Mouse (Mus musculus) lung, embryonic 16.5 days (tissue): Measurements from ENCODE around the gene Fam83g. TPM values are rescaled to one million over a fixed set of nuclear protein-coding genes. Genes with fewer than 3 reads are reported as not detected.
A peak's percentile ranks its signal among the peaks of the same experiment; 100 is the strongest.

Source experiments
- ATAC-seq: fragments of 200-750 bp; cut with Nextera tagmentation; 2 replicates; pipeline ENCODE4 v1.8.0; 2017; ENCODE audit warnings: low read depth, mild to moderate bottlenecking, moderate library complexity
- H3K27ac ChIP-seq: fragments of 300-500 bp; sonication (generic); 2 replicates; pipeline ENCODE4 v1.5.1; 2014; ENCODE audit warnings: mild to moderate bottlenecking, control low read depth, low read length
- H3K27me3 ChIP-seq: fragments of 300-500 bp; sonication (generic); 2 replicates; pipeline ENCODE4 v1.6.1; 2014; ENCODE audit warnings: low read depth, low read length, mixed read lengths; ENCODE audit not compliant: control insufficient read depth, insufficient read depth
- H3K36me3 ChIP-seq: fragments of 300-500 bp; sonication (generic); 2 replicates; pipeline ENCODE4 v1.6.1; 2014; ENCODE audit warnings: low read length; ENCODE audit not compliant: control insufficient read depth, insufficient read depth
- H3K4me1 ChIP-seq: fragments of 300-500 bp; sonication (generic); replicated peaks from 2 replicates; pipeline ENCODE4 v1.6.1; 2014; ENCODE audit warnings: low read length, mixed read lengths; ENCODE audit not compliant: control insufficient read depth, insufficient read depth
- H3K4me2 ChIP-seq: fragments of 300-500 bp; sonication (generic); 2 replicates; pipeline ENCODE4 v1.6.1; 2014; ENCODE audit warnings: low read depth, low read length, control low read depth
- H3K4me3 ChIP-seq: fragments of 300-500 bp; sonication (generic); 2 replicates; pipeline ENCODE4 v1.5.1; 2014; ENCODE audit warnings: mild to moderate bottlenecking, low read length, control low read depth
- H3K9ac ChIP-seq: fragments of 300-500 bp; sonication (generic); 2 replicates; pipeline ENCODE4 v1.6.1; 2014; ENCODE audit warnings: low read length, control low read depth
- H3K9me3 ChIP-seq: fragments of 300-500 bp; sonication (generic); 2 replicates; pipeline ENCODE4 v1.6.1; 2016; ENCODE audit warnings: low read length; ENCODE audit not compliant: control insufficient read depth
- WGBS: fragments of 180-500 bp; shearing (Covaris S2); extraction: QIAGEN DNeasy Blood & Tissue Kit; methylation state at CpG from one replicate; pipeline ENCODE4 v1.1.7; 2014; 5-methylcytosine and 5-hydroxymethylcytosine counted together
- polyA plus RNA-seq: library from polyadenylated mRNA; unstranded; fragments of >200 nt; fragmentation: Nextera tagmentation; extraction: Ambion mirVana; gene quantifications from 2 replicates; pipeline ENCODE4 v1.2.1, GENCODE M21; 2015

The Fam83g gene
- polyA plus RNA-seq, 1 experiment from 2014 or later: 2.2 TPM

GRCm38 (mm10) chr11:61649626-61650025, 34.3 kb upstream of the Fam83g start:
- Histone ChIP-seq H3K36me3 (no peaks in the 10 kb centered on the region), H3K9me3 (no peaks in the 10 kb centered on the region), H3K4me3 (no peak overlapping the region), H3K4me2 (no peak overlapping the region), H3K9ac (no peak overlapping the region), H3K27me3 (no peaks in the 10 kb centered on the region), H3K4me1 (no peaks in the 10 kb centered on the region), H3K27ac (no peak overlapping the region)
- WGBS: 75% methylated on average over 4 of the region's 4 CpGs
- ATAC-seq: no peak

GRCm38 (mm10) chr11:61650470-61651265, 33.2 kb upstream of the Fam83g start:
- Histone ChIP-seq H3K27ac (no peak overlapping the region), H3K9ac (no peak overlapping the region), H3K9me3 (no peaks in the 10 kb centered on the region), H3K36me3 (no peaks in the 10 kb centered on the region), H3K27me3 (no peaks in the 10 kb centered on the region), H3K4me2 (no peak overlapping the region), H3K4me3 (no peak overlapping the region), H3K4me1 (no peaks in the 10 kb centered on the region)
- WGBS: 78% methylated on average over 9 of the region's 9 CpGs
- ATAC-seq: no peak

DNA sequence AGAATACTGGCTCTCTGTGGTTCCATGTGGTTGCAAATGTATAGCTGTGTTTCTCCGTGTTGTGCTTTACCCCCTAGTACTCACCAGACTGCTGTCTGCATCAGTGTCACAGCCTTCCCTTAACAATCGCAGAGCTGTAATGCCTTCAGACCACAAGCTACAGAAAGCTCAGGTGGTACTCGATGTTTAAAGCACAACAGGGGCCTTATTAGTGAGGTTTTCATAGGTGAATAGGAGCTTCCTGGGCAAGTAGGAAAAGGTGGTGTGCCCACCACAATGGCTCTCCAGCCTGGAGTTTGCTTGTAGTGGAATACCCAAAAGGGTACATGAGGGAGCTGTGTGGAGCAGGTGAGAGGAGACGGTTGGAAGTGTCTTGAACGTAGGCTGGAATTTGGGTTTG, 31.7 kb upstream of the Fam83g start:
- Histone ChIP-seq H3K9ac (no peak overlapping the region), H3K27ac (peak overlapping the region; percentile 44; the same call in 1 of the 2 replicates), H3K4me2 (no peak overlapping the region), H3K9me3 (no peaks in the 10 kb centered on the region), H3K4me1 (no peaks in the 10 kb centered on the region), H3K4me3 (no peak overlapping the region), H3K36me3 (no peaks in the 10 kb centered on the region), H3K27me3 (no peaks in the 10 kb centered on the region)
- ATAC-seq: no peak
- 87% methylated on average over 5 of the region's 5 CpGs for WGBS

GRCm38 (mm10) chr11:61652686-61653447, 31.0 kb upstream of the Fam83g start, which contains the start of gene Grap:
Grap (plus strand) TSS chr11:61653265.
- ATAC-seq: peak; percentile 69
- WGBS: 38% methylated on average over 10 of the region's 10 CpGs
- Histone ChIP-seq H3K27me3 (no peaks in the 10 kb centered on the region), H3K9ac (peak within 1 kb of the TSS; percentile 60), H3K4me1 (no peaks in the 10 kb centered on the region), H3K27ac (peak within 1 kb of the TSS; percentile 44), H3K9me3 (no peaks in the 10 kb centered on the region), H3K4me3 (peak within 1 kb of the TSS; percentile 49), H3K36me3 (no peaks in the 10 kb centered on the region), H3K4me2 (peak within 1 kb of the TSS; percentile 51)

GRCm38 (mm10) chr11:61653568-61653967, 30.3 kb upstream of the Fam83g start:
- Histone ChIP-seq H3K9ac (peak overlapping the region; percentile 60), H3K9me3 (no peaks in the 10 kb centered on the region), H3K27ac (peak overlapping the region; percentile 44), H3K27me3 (no peaks in the 10 kb centered on the region), H3K4me1 (no peaks in the 10 kb centered on the region), H3K36me3 (no peaks in the 10 kb centered on the region), H3K4me2 (peak overlapping the region; percentile 51), H3K4me3 (peak overlapping the region; percentile 49)
- WGBS: 58% methylated on average over 2 of the region's 2 CpGs
- ATAC-seq: no peak

DNA sequence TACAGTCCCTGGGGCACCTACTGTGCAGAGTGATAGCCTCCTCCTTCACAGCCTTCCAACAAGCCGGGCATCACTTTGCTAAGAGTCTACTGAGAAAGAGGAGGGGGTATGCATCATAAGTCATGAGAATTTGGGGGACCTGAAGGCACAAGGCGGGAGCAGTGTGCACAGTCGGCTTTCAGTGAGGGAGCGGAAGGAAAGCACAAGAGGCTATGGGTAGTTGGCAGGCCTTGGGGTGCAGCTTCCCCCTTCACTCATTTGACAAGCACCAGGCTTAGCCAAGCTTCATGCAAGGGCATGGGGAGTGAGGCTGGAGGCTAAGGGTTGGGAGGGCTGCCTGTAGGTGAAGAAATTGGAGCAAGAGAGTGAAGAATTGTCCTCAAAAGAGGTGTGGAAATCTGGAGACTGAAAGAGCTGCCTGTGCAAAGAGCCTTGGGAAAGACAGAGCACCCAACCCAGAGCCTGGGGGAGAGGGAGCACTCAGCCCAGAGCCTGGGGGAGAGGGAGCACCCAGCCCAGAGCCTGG, 29.0 kb upstream of the Fam83g start:
- no peak for ATAC-seq
- peak overlapping the region; percentile 44; the same call in 1 of the 2 replicates for H3K9ac ChIP-seq
- H3K36me3 ChIP-seq: no peaks in the 10 kb centered on the region
- no peak overlapping the region for H3K27ac ChIP-seq
- H3K4me1 ChIP-seq: no peaks in the 10 kb centered on the region
- peak overlapping the region; percentile 51 for H3K4me2 ChIP-seq
- H3K27me3 ChIP-seq: no peaks in the 10 kb centered on the region
- H3K9me3 ChIP-seq: no peaks in the 10 kb centered on the region
- 74% methylated on average over 4 of the region's 4 CpGs for WGBS
- H3K4me3 ChIP-seq: peak overlapping the region; percentile 49

- WGBS: 59% methylated on average over 4 of the region's 4 CpGs
- no peaks in the 10 kb centered on the region for H3K27me3 ChIP-seq
- no peak overlapping the region for H3K4me3 ChIP-seq
- H3K9me3 ChIP-seq: no peaks in the 10 kb centered on the region
- H3K9ac ChIP-seq: no peak overlapping the region
- no peak overlapping the region for H3K27ac ChIP-seq
- no peak for ATAC-seq
- no peaks in the 10 kb centered on the region for H3K4me1 ChIP-seq
- peak overlapping the region; percentile 51 for H3K4me2 ChIP-seq
- H3K36me3 ChIP-seq: no peaks in the 10 kb centered on the region
Measured at GRCm38 (mm10) chr11:61655649-61656048, 28.2 kb upstream of the Fam83g start.

DNA sequence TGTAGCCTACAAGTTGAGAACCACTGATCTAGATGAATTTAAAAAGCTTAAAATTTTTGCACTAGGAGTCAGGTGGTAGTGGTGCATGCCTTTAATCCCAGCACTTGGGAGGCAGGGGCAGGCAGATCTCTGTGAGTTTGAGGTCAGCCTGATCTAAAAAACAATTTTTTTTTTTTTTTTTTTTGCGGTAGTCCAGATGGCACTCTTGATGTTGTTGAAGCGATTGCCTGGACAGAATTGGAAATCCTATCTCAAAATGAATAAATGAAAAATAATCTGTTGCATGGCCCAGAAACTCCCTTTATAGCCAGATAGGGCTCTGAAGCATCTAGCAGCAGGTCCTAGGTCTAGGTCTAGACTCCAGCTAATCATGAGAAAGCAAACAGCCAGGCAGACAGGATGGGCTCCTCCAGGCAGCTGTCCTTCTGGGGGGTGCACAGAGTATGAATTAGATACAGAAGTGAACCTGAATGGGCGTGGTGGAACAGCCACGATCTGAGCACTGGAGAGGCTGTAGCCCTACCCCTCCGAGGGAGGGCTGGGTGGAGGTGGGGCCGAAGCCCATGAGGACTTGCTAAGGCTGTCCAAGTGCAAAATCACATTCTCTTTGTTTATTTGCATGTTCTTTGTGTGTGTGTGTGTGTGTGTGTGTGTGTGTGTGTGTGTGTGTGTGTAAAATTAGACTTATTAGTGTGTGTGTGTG, 27.6 kb upstream of the Fam83g start:
- no peak overlapping the region for H3K4me3 ChIP-seq
- no peaks in the 10 kb centered on the region for H3K36me3 ChIP-seq
- ATAC-seq: no peak
- 53% methylated on average over 6 of the region's 6 CpGs for WGBS
- no peak overlapping the region for H3K27ac ChIP-seq
- H3K4me2 ChIP-seq: no peak overlapping the region
- H3K9me3 ChIP-seq: no peaks in the 10 kb centered on the region
- H3K4me1 ChIP-seq: no peaks in the 10 kb centered on the region
- H3K27me3 ChIP-seq: no peaks in the 10 kb centered on the region
- no peak overlapping the region for H3K9ac ChIP-seq

- Histone ChIP-seq H3K4me1 (no peaks in the 10 kb centered on the region), H3K9me3 (no peaks in the 10 kb centered on the region), H3K9ac (no peak overlapping the region), H3K36me3 (no peaks in the 10 kb centered on the region), H3K27ac (no peak overlapping the region), H3K27me3 (no peaks in the 10 kb centered on the region), H3K4me2 (no peak overlapping the region), H3K4me3 (no peak overlapping the region)
- 54% methylated on average over 2 of the region's 2 CpGs for WGBS
- no peak for ATAC-seq
Measured at GRCm38 (mm10) chr11:61657432-61657831, 26.5 kb upstream of the Fam83g start.
